Mouse (Mus musculus): ENCODE measurements at regions not wholly inside any gene's neighbourhood (a gene's known extent, or its start where the extent isn't known, plus 50 kb on each side); places are given as distances from the start of the nearest gene placed in this dataset.

DNA sequence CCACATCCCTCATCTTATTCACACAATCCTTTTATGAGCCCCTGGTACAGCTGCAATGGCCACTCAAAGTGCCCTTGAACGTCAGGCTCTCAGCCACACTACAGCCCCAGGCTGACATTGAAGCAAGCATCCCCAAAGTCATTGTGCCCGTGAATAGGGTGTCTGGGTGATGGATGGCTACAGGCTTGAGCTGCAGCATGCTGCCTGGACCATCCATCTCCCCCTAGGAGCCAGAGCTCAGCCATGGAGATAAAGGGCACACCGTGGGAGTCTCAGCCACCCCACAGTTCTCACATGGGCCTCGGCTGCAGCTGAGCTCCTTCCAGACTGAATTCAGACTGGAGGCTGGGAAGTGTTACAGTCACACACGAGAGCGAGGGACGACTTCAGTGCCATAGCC lies 167.6 kb downstream of the Prdm2 start:
- TF ChIP-seq GATA1 (IDR thresholded peaks at IDR 0.05; ENCODE audit: low read length) (no peak), TAL1 (IDR thresholded peaks at IDR 0.05; ENCODE audit: low read length) (no peak)
